Mouse (Mus musculus) intestine, postnatal 0 days (tissue): Measurements from ENCODE around the gene Vgll4. TPM values are rescaled to one million over a fixed set of nuclear protein-coding genes. Genes with fewer than 3 reads are reported as not detected.

Experiments used
- ATAC-seq: fragments of 200-750 bp; cut with Nextera tagmentation; 2 replicates; pipeline ENCODE4 v1.8.0; 2017; ENCODE audit warnings: mild to moderate bottlenecking, moderate TSS enrichment, moderate library complexity
- H3K27ac ChIP-seq: fragments of 300-500 bp; sonication (generic); 2 replicates; pipeline ENCODE4 v1.5.1; 2014; ENCODE audit warnings: mild to moderate bottlenecking, low read depth, low read length, moderate library complexity
- H3K27me3 ChIP-seq: fragments of 300-500 bp; sonication (generic); replicated peaks from 2 replicates; pipeline ENCODE4 v1.6.1; 2014; ENCODE audit warnings: low read length, mixed read lengths; ENCODE audit not compliant: control insufficient read depth, insufficient read depth
- H3K36me3 ChIP-seq: fragments of 300-500 bp; sonication (generic); 2 replicates; pipeline ENCODE4 v1.6.1; 2014; ENCODE audit warnings: mild to moderate bottlenecking, moderate library complexity; ENCODE audit not compliant: control insufficient read depth, insufficient read depth
- H3K4me1 ChIP-seq: fragments of 300-500 bp; sonication (generic); replicated peaks from 2 replicates; pipeline ENCODE4 v1.6.1; 2014; ENCODE audit warnings: antibody characterized with exemption, low read length, mixed read lengths; ENCODE audit not compliant: control insufficient read depth, insufficient read depth
- H3K4me2 ChIP-seq: fragments of 300-500 bp; sonication (generic); replicated peaks from 2 replicates; pipeline ENCODE4 v1.6.1; 2014; ENCODE audit warnings: low read depth, mild to moderate bottlenecking, moderate library complexity
- H3K4me3 ChIP-seq: fragments of 300-500 bp; sonication (generic); 2 replicates; pipeline ENCODE4 v1.5.1; 2014; ENCODE audit warnings: low read depth, low read length
- H3K9ac ChIP-seq: fragments of 300-500 bp; sonication (generic); 2 replicates; pipeline ENCODE4 v1.6.1; 2014; ENCODE audit warnings: mild to moderate bottlenecking, low read depth, low read length
- H3K9me3 ChIP-seq: fragments of 300-500 bp; sonication (generic); 2 replicates; pipeline ENCODE4 v1.6.1; 2016; ENCODE audit warnings: mixed run types; ENCODE audit not compliant: control insufficient read depth
- CTCF ChIP-seq: sonication (generic); IDR thresholded peaks from 2 replicates; pipeline ENCODE4 v1.5.1; 2016; ENCODE audit warnings: low read depth, mild to moderate bottlenecking, control low read depth, antibody characterized with exemption, moderate library complexity
- WGBS: fragments of 180-500 bp; shearing (Covaris S2); extraction: QIAGEN DNeasy Blood & Tissue Kit; methylation state at CpG from one replicate; pipeline ENCODE4 v1.1.7; 2014; 5-methylcytosine and 5-hydroxymethylcytosine counted together
- polyA plus RNA-seq: library from polyadenylated mRNA; unstranded; fragments of >200 nt; fragmentation: Nextera tagmentation; extraction: Ambion mirVana; gene quantifications from 2 replicates; pipeline ENCODE4 v1.2.1, GENCODE M21; 2015

Gene Vgll4
- polyA plus RNA-seq, 1 experiment from 2014 or later: 31.1 TPM

- TF ChIP-seq CTCF: no peak
- no peak overlapping the region for H3K4me3 ChIP-seq
- H3K9me3 ChIP-seq: no peaks in the 10 kb centered on the region
- ATAC-seq: no peak
- no peak overlapping the region for H3K27ac ChIP-seq
- no peak overlapping the region for H3K4me2 ChIP-seq
- no peaks in the 10 kb centered on the region for H3K27me3 ChIP-seq
- no peaks in the 10 kb centered on the region for H3K4me1 ChIP-seq
- H3K9ac ChIP-seq: no peak overlapping the region
- peaks cover 36% of the 10 kb centered on the region for H3K36me3 ChIP-seq
- 69% methylated on average over 3 of the region's 3 CpGs for WGBS
These were observed 103.7 kb downstream of the Vgll4 start for GRCm38 (mm10) chr6:114866078-114866477.

GRCm38 (mm10) chr6:114864421-114864820, 105.4 kb downstream of the Vgll4 start:
- no peak overlapping the region for H3K4me3 ChIP-seq
- no peak overlapping the region for H3K9ac ChIP-seq
- no peaks in the 10 kb centered on the region for H3K4me1 ChIP-seq
- no peak overlapping the region for H3K27ac ChIP-seq
- no peak overlapping the region for H3K4me2 ChIP-seq
- WGBS: 87% methylated on average over 8 of the region's 8 CpGs
- no peak for ATAC-seq
- H3K9me3 ChIP-seq: no peaks in the 10 kb centered on the region
- peaks cover 42% of the 10 kb centered on the region for H3K36me3 ChIP-seq
- no peak for TF ChIP-seq CTCF
- H3K27me3 ChIP-seq: no peaks in the 10 kb centered on the region

GRCm38 (mm10) chr6:114863501-114863900, 106.3 kb downstream of the Vgll4 start:
- Histone ChIP-seq H3K9me3 (no peaks in the 10 kb centered on the region), H3K27ac (no peak overlapping the region), H3K27me3 (no peaks in the 10 kb centered on the region), H3K4me3 (no peak overlapping the region), H3K9ac (no peak overlapping the region), H3K4me2 (no peak overlapping the region), H3K36me3 (peaks cover 51% of the 10 kb centered on the region), H3K4me1 (no peaks in the 10 kb centered on the region)
- no peak for ATAC-seq
- no peak for TF ChIP-seq CTCF
- 79% methylated on average over 5 of the region's 5 CpGs for WGBS

GRCm38 (mm10) chr6:114862046-114862445, 107.7 kb downstream of the Vgll4 start:
- Histone ChIP-seq H3K9me3 (no peaks in the 10 kb centered on the region), H3K27me3 (no peaks in the 10 kb centered on the region), H3K36me3 (peaks cover 55% of the 10 kb centered on the region), H3K4me1 (no peaks in the 10 kb centered on the region), H3K4me3 (no peak overlapping the region), H3K4me2 (no peak overlapping the region), H3K9ac (no peak overlapping the region), H3K27ac (no peak overlapping the region)
- 85% methylated on average over 9 of the region's 9 CpGs for WGBS
- ATAC-seq: no peak
- no peak for TF ChIP-seq CTCF

GRCm38 (mm10) chr6:114861591-114861990, 108.2 kb downstream of the Vgll4 start:
- 82% methylated on average over 9 of the region's 9 CpGs for whole genome bisulfite sequencing
- H3K27ac ChIP-seq: no peak overlapping the region
- no peak overlapping the region for H3K9ac ChIP-seq
- H3K27me3 ChIP-seq: no peaks in the 10 kb centered on the region
- no peaks in the 10 kb centered on the region for H3K4me1 ChIP-seq
- ATAC-seq: no peak
- no peak for TF ChIP-seq CTCF
- no peaks in the 10 kb centered on the region for H3K9me3 ChIP-seq
- peaks cover 55% of the 10 kb centered on the region for H3K36me3 ChIP-seq
- H3K4me3 ChIP-seq: no peak overlapping the region
- no peak overlapping the region for H3K4me2 ChIP-seq

GRCm38 (mm10) chr6:114860677-114861568, 108.9 kb downstream of the Vgll4 start:
- H3K9ac ChIP-seq: no peak overlapping the region
- H3K4me1 ChIP-seq: no peaks in the 10 kb centered on the region
- H3K4me2 ChIP-seq: no peak overlapping the region
- no peak for TF ChIP-seq CTCF
- no peaks in the 10 kb centered on the region for H3K27me3 ChIP-seq
- 71% methylated on average over 14 of the region's 14 CpGs for WGBS
- H3K9me3 ChIP-seq: no peaks in the 10 kb centered on the region
- H3K4me3 ChIP-seq: no peak overlapping the region
- H3K36me3 ChIP-seq: peaks cover 55% of the 10 kb centered on the region
- H3K27ac ChIP-seq: no peak overlapping the region
- no peak for ATAC-seq
